Mouse (Mus musculus): Measurements from ENCODE around the gene Rps6ka5. TPM values are rescaled to one million over a fixed set of nuclear protein-coding genes. Genes with fewer than 3 reads are reported as not detected.

Rps6ka5 gene
- polyA plus RNA-seq, 1 experiment from 2014 or later, result 7.2 TPM

DNA sequence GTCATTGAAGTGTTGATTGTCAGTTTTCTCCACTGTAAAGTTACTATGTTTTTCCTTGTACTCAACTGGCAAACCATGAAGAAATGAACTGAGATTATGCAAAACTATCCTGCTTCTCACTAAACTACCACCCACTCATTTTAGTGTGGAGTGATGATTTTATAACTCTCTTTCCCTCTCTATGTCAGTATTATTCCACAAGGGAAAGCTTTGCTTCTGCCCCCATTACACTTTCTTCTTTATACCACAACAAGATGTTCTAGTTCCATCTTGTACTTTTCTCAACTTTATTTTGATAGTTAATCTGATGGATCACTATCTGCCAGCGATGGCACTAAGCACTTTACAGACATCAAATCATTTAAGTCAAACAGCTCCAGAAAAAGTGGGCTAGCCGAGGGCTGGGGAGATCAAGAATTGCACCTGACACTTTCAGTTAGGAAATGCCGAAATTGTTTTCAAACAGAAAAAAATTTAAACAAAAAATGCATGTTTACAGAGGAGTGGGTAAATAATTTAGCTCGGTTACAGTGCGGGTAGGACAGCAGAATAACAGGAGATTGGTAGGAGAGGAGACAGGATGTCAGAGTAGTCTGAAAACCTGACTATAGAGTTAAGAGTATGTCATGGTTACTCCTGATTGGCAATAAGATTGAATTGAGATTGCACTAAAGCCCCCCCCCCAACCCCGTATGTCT, 91.0 kb downstream of the Rps6ka5 start:
- WGBS, result 92% methylated on average over 6 of the region's 6 CpGs
- Histone ChIP-seq H3K9me3 (no peaks in the 10 kb centered on the region), H3K4me2 (no peak overlapping the region), H3K27ac (no peak overlapping the region), H3K9ac (no peak overlapping the region), H3K4me3 (no peak overlapping the region), H3K4me1 (no peaks in the 10 kb centered on the region), H3K36me3 (replicated peaks) (no peaks in the 10 kb centered on the region), H3K27me3 (replicated peaks) (no peaks in the 10 kb centered on the region)
- ATAC-seq (replicated peaks), result no peak

GRCm38 (mm10) chr12:100633231-100633630, 93.6 kb downstream of the Rps6ka5 start:
- no peak overlapping the region for H3K9ac ChIP-seq
- H3K4me2 ChIP-seq, result no peak overlapping the region
- no peak for ATAC-seq (replicated peaks)
- no peak overlapping the region for H3K4me3 ChIP-seq
- H3K27ac ChIP-seq, result no peak overlapping the region
- no peaks in the 10 kb centered on the region for H3K27me3 ChIP-seq (replicated peaks)
- no peaks in the 10 kb centered on the region for H3K4me1 ChIP-seq
- H3K9me3 ChIP-seq, result no peaks in the 10 kb centered on the region
- WGBS, result 94% methylated on average over 3 of the region's 3 CpGs
- H3K36me3 ChIP-seq (replicated peaks), result no peaks in the 10 kb centered on the region

- Histone ChIP-seq H3K36me3 (replicated peaks) (no peaks in the 10 kb centered on the region), H3K4me2 (no peak overlapping the region), H3K4me1 (no peaks in the 10 kb centered on the region), H3K9me3 (no peaks in the 10 kb centered on the region), H3K27ac (no peak overlapping the region), H3K9ac (no peak overlapping the region), H3K27me3 (replicated peaks) (no peaks in the 10 kb centered on the region), H3K4me3 (no peak overlapping the region)
- WGBS, result 90% methylated on average over 7 of the region's 7 CpGs
- no peak for ATAC-seq (replicated peaks)
Measured at GRCm38 (mm10) chr12:100631286-100631685, 95.5 kb downstream of the Rps6ka5 start.

DNA sequence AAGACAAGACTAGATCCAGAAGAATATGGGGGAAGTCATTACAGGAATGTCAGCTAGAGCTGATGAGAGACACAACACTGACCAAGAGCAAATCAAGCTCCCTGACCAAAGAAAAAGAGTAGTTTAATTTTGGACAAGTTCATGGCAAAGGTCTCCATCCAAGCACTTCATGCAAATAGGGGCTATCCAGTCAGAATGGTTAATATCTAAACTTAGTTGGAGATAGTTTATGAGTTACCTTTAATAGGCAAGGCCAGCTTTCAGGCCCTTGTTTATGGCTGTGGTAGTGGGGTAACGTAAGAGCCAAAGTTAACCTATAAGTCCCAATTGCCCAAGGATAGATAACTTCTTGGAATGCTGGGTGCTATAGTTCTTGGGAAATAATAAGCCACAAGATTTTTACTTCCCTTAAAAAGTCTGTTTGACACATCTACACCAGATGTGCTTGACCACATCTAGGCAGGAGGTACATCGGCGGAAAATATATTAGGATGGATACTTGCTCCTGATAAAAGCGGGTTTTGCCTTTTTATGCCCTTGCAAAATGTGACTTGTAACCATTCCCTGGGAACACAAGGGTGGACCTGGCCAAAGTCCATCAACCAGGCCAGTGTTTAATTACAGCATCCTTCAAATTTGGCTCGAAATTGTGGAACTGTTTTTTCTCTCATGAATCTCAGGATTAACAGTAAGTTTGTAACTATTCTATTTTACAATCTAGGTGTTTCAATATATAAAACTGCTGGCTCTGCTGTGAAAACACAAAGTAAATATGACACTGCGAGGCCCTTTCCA, 97.5 kb downstream of the Rps6ka5 start:
- Histone ChIP-seq H3K4me1 (no peaks in the 10 kb centered on the region), H3K27me3 (replicated peaks) (no peaks in the 10 kb centered on the region), H3K4me2 (no peak overlapping the region), H3K9ac (no peak overlapping the region), H3K27ac (no peak overlapping the region), H3K9me3 (no peaks in the 10 kb centered on the region), H3K36me3 (replicated peaks) (no peaks in the 10 kb centered on the region), H3K4me3 (no peak overlapping the region)
- 93% methylated on average over 6 of the region's 6 CpGs for WGBS
- no peak for ATAC-seq (replicated peaks)

DNA sequence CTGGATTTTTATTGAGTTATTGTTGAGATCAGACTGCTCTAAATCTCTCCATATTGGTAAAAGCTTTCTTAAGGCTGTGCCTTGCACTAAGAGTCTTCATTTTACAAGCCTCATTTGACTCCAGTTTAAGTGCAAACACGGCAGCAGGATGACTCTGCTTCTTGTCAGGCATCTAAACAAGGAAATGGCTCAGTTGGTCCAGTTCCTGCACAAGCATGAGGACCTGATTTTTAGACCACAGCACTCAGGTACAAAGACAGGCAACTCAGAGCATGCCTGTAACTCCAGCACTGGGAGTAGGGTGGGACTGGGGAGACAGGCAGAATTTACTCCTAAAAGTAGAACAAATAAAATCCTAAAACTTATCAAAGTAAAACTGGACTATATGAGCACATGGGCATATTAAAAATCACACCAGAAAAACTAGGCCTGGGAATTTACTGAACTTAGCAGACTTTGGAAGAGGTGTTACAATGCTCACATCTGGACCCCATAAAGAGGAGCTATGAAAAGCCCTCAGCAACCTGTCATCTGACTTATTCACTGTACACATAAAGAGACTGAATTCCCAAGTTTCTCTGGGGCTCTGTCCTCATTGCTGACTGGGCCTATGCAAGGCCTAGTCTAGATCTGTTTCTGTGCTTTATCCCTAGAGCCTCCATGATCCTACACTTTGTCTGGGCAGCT, 99.6 kb downstream of the Rps6ka5 start:
- H3K36me3 ChIP-seq (replicated peaks), result no peaks in the 10 kb centered on the region
- no peak overlapping the region for H3K27ac ChIP-seq
- WGBS, result 60% methylated on average over 1 of the region's 1 CpGs
- no peak overlapping the region for H3K4me3 ChIP-seq
- H3K4me2 ChIP-seq, result no peak overlapping the region
- no peaks in the 10 kb centered on the region for H3K27me3 ChIP-seq (replicated peaks)
- no peaks in the 10 kb centered on the region for H3K9me3 ChIP-seq
- no peak overlapping the region for H3K9ac ChIP-seq
- ATAC-seq (replicated peaks), result no peak
- no peaks in the 10 kb centered on the region for H3K4me1 ChIP-seq

DNA sequence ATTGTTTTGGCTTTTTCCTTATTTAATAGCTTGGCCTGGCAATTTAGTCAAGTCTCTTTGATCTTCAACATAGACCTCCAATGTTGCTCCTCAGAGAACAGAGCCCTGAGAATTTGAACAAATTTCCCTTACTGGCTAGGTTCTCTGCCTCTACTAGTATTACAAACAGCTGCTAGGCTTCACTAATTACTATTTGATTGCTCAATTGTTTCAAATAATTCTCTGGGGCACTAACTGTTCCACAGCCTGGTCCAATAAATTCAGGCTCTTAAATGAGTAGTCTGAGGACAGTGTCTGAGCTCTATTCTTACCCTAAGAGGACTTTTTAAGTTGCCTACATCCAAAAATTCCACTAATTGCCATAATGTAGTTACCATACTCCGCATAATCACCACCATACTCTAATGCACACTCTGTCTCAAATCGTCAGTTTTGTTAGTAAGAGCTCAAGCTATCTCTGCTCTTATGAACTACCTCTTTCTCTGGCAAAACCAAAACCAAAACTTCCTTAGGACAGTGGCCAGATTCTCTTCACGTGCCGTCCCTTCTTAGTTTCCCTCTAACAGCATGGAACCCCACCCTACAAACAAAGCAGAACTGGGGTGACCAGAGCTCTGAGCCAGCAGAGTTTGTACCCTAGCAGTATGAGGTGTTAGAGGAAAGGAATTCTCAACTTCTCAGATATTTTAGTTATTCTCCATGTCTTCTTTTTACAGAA, 100.4 kb downstream of the Rps6ka5 start:
- ATAC-seq (replicated peaks), result no peak
- Histone ChIP-seq H3K9me3 (no peaks in the 10 kb centered on the region), H3K27me3 (replicated peaks) (no peaks in the 10 kb centered on the region), H3K9ac (no peak overlapping the region), H3K4me2 (no peak overlapping the region), H3K4me3 (no peak overlapping the region), H3K4me1 (no peaks in the 10 kb centered on the region), H3K36me3 (replicated peaks) (no peaks in the 10 kb centered on the region), H3K27ac (no peak overlapping the region)
- 87% methylated on average over 4 of the region's 4 CpGs for WGBS

DNA sequence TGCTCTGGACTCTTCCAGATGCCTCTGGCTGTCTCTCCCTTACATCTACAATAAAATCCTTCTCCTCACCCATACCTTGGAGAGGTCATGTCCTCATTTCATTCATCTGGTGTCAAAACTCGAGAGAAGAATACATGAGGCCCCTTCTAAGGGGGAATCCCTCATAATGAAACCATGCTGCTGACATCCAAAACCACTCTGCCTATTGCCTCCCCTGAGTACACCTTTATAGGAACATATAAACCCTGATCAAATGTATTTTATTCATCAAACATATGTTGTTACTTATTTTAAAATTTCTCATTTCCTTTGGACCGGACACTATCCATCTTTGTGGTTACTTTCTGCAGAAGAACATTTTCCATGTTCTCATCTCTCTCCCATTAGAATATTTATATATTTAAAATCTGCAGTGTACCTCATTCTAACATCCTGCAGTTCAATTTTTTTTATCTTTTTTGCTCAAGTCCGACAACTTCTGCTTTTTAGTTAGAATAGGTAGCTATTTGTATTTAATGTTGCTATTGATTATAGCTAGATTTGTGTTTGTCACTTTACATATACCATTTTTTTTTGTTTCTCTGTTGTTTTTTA, 101.8 kb downstream of the Rps6ka5 start:
- Histone ChIP-seq H3K4me3 (no peak overlapping the region), H3K4me1 (no peaks in the 10 kb centered on the region), H3K4me2 (no peak overlapping the region), H3K27ac (no peak overlapping the region), H3K9ac (no peak overlapping the region), H3K36me3 (replicated peaks) (no peaks in the 10 kb centered on the region), H3K27me3 (replicated peaks) (no peaks in the 10 kb centered on the region), H3K9me3 (no peaks in the 10 kb centered on the region)
- WGBS, result 87% methylated on average over 3 of the region's 3 CpGs
- no peak for ATAC-seq (replicated peaks)

- 63% methylated on average over 2 of the region's 2 CpGs for WGBS
- H3K27me3 ChIP-seq (replicated peaks), result no peaks in the 10 kb centered on the region
- H3K36me3 ChIP-seq (replicated peaks), result no peaks in the 10 kb centered on the region
- H3K4me2 ChIP-seq, result no peak overlapping the region
- H3K9me3 ChIP-seq, result no peaks in the 10 kb centered on the region
- ATAC-seq (replicated peaks), result no peak
- no peaks in the 10 kb centered on the region for H3K4me1 ChIP-seq
- no peak overlapping the region for H3K4me3 ChIP-seq
- H3K27ac ChIP-seq, result no peak overlapping the region
- no peak overlapping the region for H3K9ac ChIP-seq
Measured at GRCm38 (mm10) chr12:100615251-100615650, 111.5 kb downstream of the Rps6ka5 start.

DNA sequence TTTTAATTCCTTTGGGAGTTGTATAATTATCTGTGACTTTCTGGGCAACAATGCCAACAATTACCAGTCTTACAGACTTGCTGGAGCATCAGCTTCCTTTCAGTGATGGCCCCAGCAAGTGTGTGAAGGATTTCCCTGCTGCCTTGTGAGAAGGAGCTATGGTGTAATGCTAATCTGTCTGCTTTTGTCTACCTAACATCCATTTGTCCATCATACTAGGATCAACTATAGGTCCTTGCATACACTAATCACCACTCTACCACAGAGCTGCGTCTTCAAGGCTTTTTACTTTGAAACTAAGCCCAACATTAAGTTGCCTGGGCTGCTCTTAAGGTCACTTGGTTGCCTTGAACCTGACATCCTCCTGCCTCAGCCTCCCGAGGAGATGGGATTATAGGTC, 112.9 kb downstream of the Rps6ka5 start:
- Histone ChIP-seq H3K4me2 (no peak overlapping the region), H3K36me3 (replicated peaks) (no peaks in the 10 kb centered on the region), H3K27ac (no peak overlapping the region), H3K27me3 (replicated peaks) (no peaks in the 10 kb centered on the region), H3K4me1 (no peaks in the 10 kb centered on the region), H3K4me3 (no peak overlapping the region), H3K9ac (no peak overlapping the region), H3K9me3 (no peaks in the 10 kb centered on the region)
- 92% methylated on average over 2 of the region's 2 CpGs for WGBS
- ATAC-seq (replicated peaks), result no peak

- no peaks in the 10 kb centered on the region for H3K9me3 ChIP-seq
- H3K27ac ChIP-seq, result no peak overlapping the region
- H3K27me3 ChIP-seq (replicated peaks), result no peaks in the 10 kb centered on the region
- H3K9ac ChIP-seq, result no peak overlapping the region
- H3K36me3 ChIP-seq (replicated peaks), result no peaks in the 10 kb centered on the region
- no peaks in the 10 kb centered on the region for H3K4me1 ChIP-seq
- no peak for ATAC-seq (replicated peaks)
- WGBS, result 89% methylated on average over 5 of the region's 5 CpGs
- H3K4me2 ChIP-seq, result no peak overlapping the region
- no peak overlapping the region for H3K4me3 ChIP-seq
Measured at GRCm38 (mm10) chr12:100613192-100613700, 113.5 kb downstream of the Rps6ka5 start.

DNA sequence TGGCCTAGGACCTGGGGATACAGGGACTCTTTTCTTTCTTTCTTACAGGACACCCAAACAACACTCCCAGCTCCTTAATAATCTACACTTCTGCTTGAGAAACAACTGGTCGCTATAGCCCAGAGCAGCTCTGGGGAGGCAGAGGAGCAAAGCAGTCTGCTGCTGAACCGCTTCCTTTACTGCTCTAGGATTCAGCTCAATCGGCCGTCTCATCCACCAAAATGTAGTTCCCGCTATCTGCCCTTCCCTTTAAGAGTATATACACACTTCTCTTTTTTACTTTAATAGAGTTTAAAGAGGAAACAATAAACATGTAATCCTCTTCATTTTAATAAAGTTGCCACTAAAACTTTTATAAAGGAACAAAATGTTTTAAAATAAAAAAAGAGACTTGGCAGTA, 117.0 kb downstream of the Rps6ka5 start:
- H3K27ac ChIP-seq, result no peak overlapping the region
- no peaks in the 10 kb centered on the region for H3K36me3 ChIP-seq (replicated peaks)
- no peak overlapping the region for H3K4me2 ChIP-seq
- H3K9me3 ChIP-seq, result no peaks in the 10 kb centered on the region
- no peaks in the 10 kb centered on the region for H3K27me3 ChIP-seq (replicated peaks)
- no peaks in the 10 kb centered on the region for H3K4me1 ChIP-seq
- H3K4me3 ChIP-seq, result no peak overlapping the region
- H3K9ac ChIP-seq, result no peak overlapping the region
- no peak for ATAC-seq (replicated peaks)
- 88% methylated on average over 5 of the region's 5 CpGs for whole genome bisulfite sequencing

DNA sequence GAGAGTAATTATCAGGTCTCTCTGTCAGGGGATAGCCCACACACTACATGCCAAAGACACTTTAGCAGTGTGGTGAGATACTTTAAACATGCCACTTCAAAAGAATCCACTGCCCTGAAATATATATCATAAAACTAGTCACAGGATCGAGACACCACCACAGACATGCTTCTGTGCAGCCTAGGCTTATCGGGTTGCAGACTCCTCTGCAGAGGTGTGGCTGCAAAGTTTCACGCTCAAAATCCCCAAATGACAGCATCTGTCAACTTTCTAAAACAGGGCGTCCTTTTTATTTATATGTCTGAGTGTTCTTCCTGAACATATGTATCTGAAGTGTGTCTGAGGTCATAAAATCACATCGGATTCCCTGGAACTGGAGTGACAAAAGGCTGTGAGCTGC, 117.7 kb downstream of the Rps6ka5 start:
- Histone ChIP-seq H3K9ac (no peak overlapping the region), H3K36me3 (replicated peaks) (no peaks in the 10 kb centered on the region), H3K4me3 (no peak overlapping the region), H3K4me1 (no peaks in the 10 kb centered on the region), H3K9me3 (no peaks in the 10 kb centered on the region), H3K4me2 (no peak overlapping the region), H3K27me3 (replicated peaks) (no peaks in the 10 kb centered on the region), H3K27ac (no peak overlapping the region)
- no peak for ATAC-seq (replicated peaks)
- 90% methylated on average over 5 of the region's 5 CpGs for WGBS

All from midbrain, embryonic 15.5 days (tissue).